Mouse (Mus musculus) cerebellum, postnatal 4 days (tissue): Measurements from ENCODE around the gene Dock9.

ENCODE experiments used
- DNase-seq, 2 experiments: peaks; one replicate each; pipeline ENCODE4 v3.0.0; 2022; ENCODE audit warnings: low spot score in 2 of 2, mixed read lengths in 1 of 2

Gene Dock9

GRCm38 (mm10) chr14:121620567-121620966 is 177.1 kb downstream of the Dock9 start:
- no peak for DNase-seq

GRCm38 (mm10) chr14:121620157-121620556 is 177.5 kb downstream of the Dock9 start:
- no peak for DNase-seq

- peak in 1 of 2 experiments; percentile 52 for DNase-seq
Measured at GRCm38 (mm10) chr14:121617645-121618390, 179.8 kb downstream of the Dock9 start.

GRCm38 (mm10) chr14:121615431-121615830 is 182.2 kb downstream of the Dock9 start:
- no peak for DNase-seq

GRCm38 (mm10) chr14:121614461-121615170 is 183.0 kb downstream of the Dock9 start:
- DNase-seq, result no peak

GRCm38 (mm10) chr14:121613490-121613889 is 184.1 kb downstream of the Dock9 start:
- DNase-seq, result no peak

GRCm38 (mm10) chr14:121612926-121613325 is 184.7 kb downstream of the Dock9 start:
- no peak for DNase-seq

- DNase-seq, result no peak
Measured at GRCm38 (mm10) chr14:121611533-121611932, 186.1 kb downstream of the Dock9 start.

- DNase-seq, result no peak
Measured at GRCm38 (mm10) chr14:121611098-121611497, 186.5 kb downstream of the Dock9 start.

GRCm38 (mm10) chr14:121608522-121608921 is 189.1 kb downstream of the Dock9 start:
- DNase-seq, result no peak

- DNase-seq, result no peak
Measured at GRCm38 (mm10) chr14:121606433-121606832, 191.2 kb downstream of the Dock9 start.

GRCm38 (mm10) chr14:121605260-121605659 is 192.4 kb downstream of the Dock9 start:
- DNase-seq, result no peak

GRCm38 (mm10) chr14:121604565-121604964 is 193.1 kb downstream of the Dock9 start:
- DNase-seq, result no peak

GRCm38 (mm10) chr14:121602610-121603009 is 195.0 kb downstream of the Dock9 start:
- no peak for DNase-seq

GRCm38 (mm10) chr14:121600538-121600937 is 197.1 kb downstream of the Dock9 start:
- no peak for DNase-seq

GRCm38 (mm10) chr14:121597073-121597472 is 200.6 kb downstream of the Dock9 start:
- no peak for DNase-seq

- no peak for DNase-seq
Measured at GRCm38 (mm10) chr14:121596631-121597030, 201.0 kb downstream of the Dock9 start.

- DNase-seq, result no peak
Measured at GRCm38 (mm10) chr14:121594684-121595083, 203.0 kb downstream of the Dock9 start.

- DNase-seq, result no peak
Measured at GRCm38 (mm10) chr14:121593313-121593929, 204.2 kb downstream of the Dock9 start.

- DNase-seq, result no peak
Measured at GRCm38 (mm10) chr14:121592890-121593289, 204.7 kb downstream of the Dock9 start.

GRCm38 (mm10) chr14:121592356-121592755 is 205.3 kb downstream of the Dock9 start:
- no peak for DNase-seq

- DNase-seq, result peak; percentile 62 to 78
Measured at GRCm38 (mm10) chr14:121589097-121589725, 208.4 kb downstream of the Dock9 start.
